Mouse (Mus musculus): ENCODE measurements around the gene Efna2. TPM values are rescaled to one million over a fixed set of nuclear protein-coding genes. Genes with fewer than 3 reads are reported as not detected.

The Efna2 gene
- polyA plus RNA-seq, 1 experiment from 2014 or later = 39.5 TPM

- Histone ChIP-seq H3K27me3 (no peaks in the 10 kb centered on the region), H3K27ac (no peak overlapping the region), H3K36me3 (peaks cover 99% of the 10 kb centered on the region), H3K4me1 (peaks cover 3% of the 10 kb centered on the region), H3K9ac (no peak overlapping the region), H3K4me2 (replicated peaks) (no peak overlapping the region), H3K9me3 (no peaks in the 10 kb centered on the region), H3K4me3 (no peak overlapping the region)
- ATAC-seq (ENCODE audit: low FRiP score, low read depth) = no peak
- WGBS = 88% methylated on average over 3 of the region's 3 CpGs
These were observed 59.0 kb downstream of the Efna2 start for GRCm38 (mm10) chr10:80238306-80238705.

Other genes with a start within 250 kb of the Efna2 start
- gene Wdr18, start 219.3 kb upstream of the Efna2 start, polyA plus RNA-seq (2015; fragmentation: Nextera tagmentation; extraction: Ambion mirVana) = 105 and 106 TPM in 2 replicates
- gene Grin3b, start 208.8 kb upstream of the Efna2 start, polyA plus RNA-seq (2015; fragmentation: Nextera tagmentation; extraction: Ambion mirVana) = 0.41 and 0.73 TPM in 2 replicates
- 16.0 and 19.5 TPM in 2 replicates for gene Tmem259, start 195.2 kb upstream of the Efna2 start, polyA plus RNA-seq (2015; fragmentation: Nextera tagmentation; extraction: Ambion mirVana)
- gene Cnn2, start 190.9 kb upstream of the Efna2 start, polyA plus RNA-seq (2015; fragmentation: Nextera tagmentation; extraction: Ambion mirVana) = 287 and 299 TPM in 2 replicates
- gene Abca7, start 183.0 kb upstream of the Efna2 start, polyA plus RNA-seq (2015; fragmentation: Nextera tagmentation; extraction: Ambion mirVana) = 1.8 and 1.9 TPM in 2 replicates
- 7.3 and 7.6 TPM in 2 replicates for gene Arhgap45, start 162.8 kb upstream of the Efna2 start, polyA plus RNA-seq (2015; fragmentation: Nextera tagmentation; extraction: Ambion mirVana)
- 244 and 254 TPM in 2 replicates for gene Polr2e, start 139.7 kb upstream of the Efna2 start, polyA plus RNA-seq (2015; fragmentation: Nextera tagmentation; extraction: Ambion mirVana)
- gene Gpx4, start 132.3 kb upstream of the Efna2 start, polyA plus RNA-seq (2015; fragmentation: Nextera tagmentation; extraction: Ambion mirVana) = 462 and 477 TPM in 2 replicates
- gene Sbno2, start 73.9 kb upstream of the Efna2 start, polyA plus RNA-seq (2015; fragmentation: Nextera tagmentation; extraction: Ambion mirVana) = 13.5 and 15.2 TPM in 2 replicates
- 17.1 and 17.4 TPM in 2 replicates for gene Stk11, start 63.7 kb upstream of the Efna2 start, polyA plus RNA-seq (2015; fragmentation: Nextera tagmentation; extraction: Ambion mirVana)
- 456 and 475 TPM in 2 replicates for gene Atp5d, start 40.9 kb upstream of the Efna2 start, polyA plus RNA-seq (2015; fragmentation: Nextera tagmentation; extraction: Ambion mirVana)
- gene Cbarp, start 38.6 kb upstream of the Efna2 start, polyA plus RNA-seq (2015; fragmentation: Nextera tagmentation; extraction: Ambion mirVana) = 7.4 and 8.1 TPM in 2 replicates
- gene Midn, start 31.2 kb upstream of the Efna2 start, polyA plus RNA-seq (2015; fragmentation: Nextera tagmentation; extraction: Ambion mirVana) = 22.9 and 23.2 TPM in 2 replicates
- 149 and 194 TPM in 2 replicates for gene Cirbp, start 13.5 kb upstream of the Efna2 start, polyA plus RNA-seq (2015; fragmentation: Nextera tagmentation; extraction: Ambion mirVana)
- 9.7 and 11.0 TPM in 2 replicates for gene 1600002K03Rik, start 6.5 kb upstream of the Efna2 start, polyA plus RNA-seq (2015; fragmentation: Nextera tagmentation; extraction: Ambion mirVana)
- 94.7 and 96.9 TPM in 2 replicates for gene Mum1, start 47.0 kb downstream of the Efna2 start, polyA plus RNA-seq (2015; fragmentation: Nextera tagmentation; extraction: Ambion mirVana)
- 298 and 306 TPM in 2 replicates for gene Ndufs7, start 69.6 kb downstream of the Efna2 start, polyA plus RNA-seq (2015; fragmentation: Nextera tagmentation; extraction: Ambion mirVana)
- 57.1 and 58.4 TPM in 2 replicates for gene Gamt, start 81.5 kb downstream of the Efna2 start, polyA plus RNA-seq (2015; fragmentation: Nextera tagmentation; extraction: Ambion mirVana)
- 64.9 and 67.9 TPM in 2 replicates for gene Dazap1, start 82.0 kb downstream of the Efna2 start, polyA plus RNA-seq (2015; fragmentation: Nextera tagmentation; extraction: Ambion mirVana)
- gene Rps15, start 113.0 kb downstream of the Efna2 start, polyA plus RNA-seq (2015; fragmentation: Nextera tagmentation; extraction: Ambion mirVana) = 908 and 936 TPM in 2 replicates
- gene Apc2, start 116.5 kb downstream of the Efna2 start, polyA plus RNA-seq (2015; fragmentation: Nextera tagmentation; extraction: Ambion mirVana) = 3.3 and 3.8 TPM in 2 replicates
- 50.7 and 51.2 TPM in 2 replicates for gene 2310011J03Rik, start 141.1 kb downstream of the Efna2 start, polyA plus RNA-seq (2015; fragmentation: Nextera tagmentation; extraction: Ambion mirVana)
- 4.8 and 6.5 TPM in 2 replicates for gene Pcsk4, start 150.0 kb downstream of the Efna2 start, polyA plus RNA-seq (2015; fragmentation: Nextera tagmentation; extraction: Ambion mirVana)
- 6.1 and 6.3 TPM in 2 replicates for gene Reep6, start 150.5 kb downstream of the Efna2 start, polyA plus RNA-seq (2015; fragmentation: Nextera tagmentation; extraction: Ambion mirVana)
- 2.0 and 2.4 TPM in 2 replicates for gene Adamtsl5, start 168.9 kb downstream of the Efna2 start, polyA plus RNA-seq (2015; fragmentation: Nextera tagmentation; extraction: Ambion mirVana)
- 1.2 and 2.2 TPM in 2 replicates for gene Plk5, start 177.0 kb downstream of the Efna2 start, polyA plus RNA-seq (2015; fragmentation: Nextera tagmentation; extraction: Ambion mirVana)
- 9.2 and 9.5 TPM in 2 replicates for gene Mex3d, start 208.2 kb downstream of the Efna2 start, polyA plus RNA-seq (2015; fragmentation: Nextera tagmentation; extraction: Ambion mirVana)
- gene Mbd3, start 220.1 kb downstream of the Efna2 start, polyA plus RNA-seq (2015; fragmentation: Nextera tagmentation; extraction: Ambion mirVana) = 276 and 288 TPM in 2 replicates
- 443 and 459 TPM in 2 replicates for gene Uqcr11, start 227.3 kb downstream of the Efna2 start, polyA plus RNA-seq (2015; fragmentation: Nextera tagmentation; extraction: Ambion mirVana)

Measured in limb, embryonic 13.5 days (tissue).